Mouse (Mus musculus) lung, embryonic 14.5 days (tissue): ENCODE data around the gene Fyn. TPM values are rescaled to one million over a fixed set of nuclear protein-coding genes. Genes with fewer than 3 reads are reported as not detected.
A peak's percentile ranks its signal among the peaks of the same experiment; 100 is the strongest.

Experiments used
- ATAC-seq: fragments of 200-750 bp; cut with Nextera tagmentation; 2 replicates; pipeline ENCODE4 v1.8.0; 2017; ENCODE audit warnings: mild to moderate bottlenecking, moderate TSS enrichment, moderate library complexity; ENCODE audit not compliant: insufficient read depth
- DNase-seq: peaks from one replicate; pipeline ENCODE4 v3.0.0-alpha.2; 2015
- H3K27ac ChIP-seq: fragments of 300-500 bp; sonication (generic); 2 replicates; pipeline ENCODE4 v1.5.1; 2014; ENCODE audit warnings: low read depth, mild to moderate bottlenecking, moderate library complexity
- H3K27me3 ChIP-seq: fragments of 300-500 bp; sonication (generic); 2 replicates; pipeline ENCODE4 v1.6.1; 2014; ENCODE audit warnings: low read length, control low read depth; ENCODE audit not compliant: insufficient read depth
- H3K36me3 ChIP-seq: fragments of 300-500 bp; sonication (generic); 2 replicates; pipeline ENCODE4 v1.6.1; 2014; ENCODE audit warnings: control low read depth; ENCODE audit not compliant: insufficient read depth
- H3K4me1 ChIP-seq: fragments of 300-500 bp; sonication (generic); 2 replicates; pipeline ENCODE4 v1.6.1; 2014; ENCODE audit warnings: antibody characterized with exemption, control low read depth; ENCODE audit not compliant: insufficient read depth
- H3K4me2 ChIP-seq: fragments of 300-500 bp; sonication (generic); 2 replicates; pipeline ENCODE4 v1.6.1; 2014; ENCODE audit warnings: mild to moderate bottlenecking
- H3K4me3 ChIP-seq: fragments of 300-500 bp; sonication (generic); 2 replicates; pipeline ENCODE4 v1.5.1; 2014; ENCODE audit warnings: low read depth, low read length
- H3K9ac ChIP-seq: fragments of 300-500 bp; sonication (generic); 2 replicates; pipeline ENCODE4 v1.6.1; 2014
- H3K9me3 ChIP-seq: fragments of 300-500 bp; sonication (generic); 2 replicates; pipeline ENCODE4 v1.6.1; 2016; ENCODE audit warnings: low read depth, low read length, control low read depth
- CTCF ChIP-seq: IDR thresholded peaks from 2 replicates; pipeline ENCODE4 v1.5.1; 2016; ENCODE audit warnings: antibody characterized with exemption, low read depth
- WGBS: fragments of 180-500 bp; shearing (Covaris S2); extraction: QIAGEN DNeasy Blood & Tissue Kit; methylation state at CpG from one replicate; pipeline ENCODE4 v1.1.7; 2014; 5-methylcytosine and 5-hydroxymethylcytosine counted together
- polyA plus RNA-seq: library from polyadenylated mRNA; unstranded; fragments of >200 nt; fragmentation: Nextera tagmentation; extraction: Ambion mirVana; gene quantifications from 2 replicates; pipeline ENCODE4 v1.2.1, GENCODE M21; 2014

Fyn gene
- polyA plus RNA-seq, 1 experiment from 2014 or later = 30.3 TPM

DNA sequence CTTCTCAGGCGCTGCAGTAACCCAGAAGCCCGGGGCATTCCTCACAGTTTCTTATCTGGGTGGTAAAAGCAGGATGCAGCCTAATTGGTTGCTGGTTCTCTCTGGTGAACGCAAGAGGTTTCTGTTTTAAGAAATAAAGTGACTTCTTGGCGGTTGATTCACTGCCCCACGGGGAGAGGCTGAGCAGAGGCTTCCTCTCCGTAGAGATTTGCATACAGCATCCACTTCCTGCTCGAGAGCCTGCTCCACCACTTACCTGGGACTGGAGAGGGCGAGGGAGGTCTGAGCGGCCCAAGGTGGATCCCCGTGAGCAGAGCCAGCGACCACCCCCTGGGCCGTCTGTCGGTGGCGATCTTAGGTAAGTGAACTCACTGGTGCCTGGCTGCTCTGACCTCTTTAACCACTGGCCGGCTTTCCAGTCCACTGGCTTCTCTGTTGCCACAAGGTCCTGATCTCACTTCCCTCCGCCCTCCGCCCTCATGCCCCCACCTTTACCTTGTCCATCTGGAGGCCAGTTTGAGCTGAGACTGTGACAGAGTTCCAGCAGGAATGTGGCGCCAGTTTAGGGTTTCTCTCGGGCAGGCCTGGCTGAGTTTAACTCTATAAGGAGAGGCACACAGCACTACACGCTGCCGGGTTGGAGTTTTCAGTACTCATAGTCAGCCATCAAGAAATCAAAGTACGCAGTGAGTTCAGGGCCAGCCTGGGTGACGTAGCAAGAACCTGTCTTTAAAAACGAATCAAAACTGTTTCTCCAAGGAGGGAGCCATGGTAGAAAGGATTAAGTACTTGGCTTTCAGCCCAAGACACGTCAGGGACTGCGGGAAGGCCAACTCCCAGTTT lies 244.6 kb downstream of the Fyn start:
- Histone ChIP-seq H3K27me3 (no peaks in the 10 kb centered on the region), H3K4me3 (peak overlapping the region; percentile 43), H3K4me1 (peaks cover 21% of the 10 kb centered on the region), H3K36me3 (peaks cover 9% of the 10 kb centered on the region; the same call in 1 of the 2 replicates), H3K4me2 (peak overlapping the region; percentile 74), H3K9me3 (peaks cover 5% of the 10 kb centered on the region; the same call in 1 of the 2 replicates), H3K9ac (peak overlapping the region; percentile 62), H3K27ac (peak overlapping the region; percentile 96)
- ATAC-seq (peak; percentile 44), DNase-seq (peak; percentile 92)
- no peak for TF ChIP-seq CTCF
- WGBS = 2% methylated on average over 26 of the region's 26 CpGs

DNA sequence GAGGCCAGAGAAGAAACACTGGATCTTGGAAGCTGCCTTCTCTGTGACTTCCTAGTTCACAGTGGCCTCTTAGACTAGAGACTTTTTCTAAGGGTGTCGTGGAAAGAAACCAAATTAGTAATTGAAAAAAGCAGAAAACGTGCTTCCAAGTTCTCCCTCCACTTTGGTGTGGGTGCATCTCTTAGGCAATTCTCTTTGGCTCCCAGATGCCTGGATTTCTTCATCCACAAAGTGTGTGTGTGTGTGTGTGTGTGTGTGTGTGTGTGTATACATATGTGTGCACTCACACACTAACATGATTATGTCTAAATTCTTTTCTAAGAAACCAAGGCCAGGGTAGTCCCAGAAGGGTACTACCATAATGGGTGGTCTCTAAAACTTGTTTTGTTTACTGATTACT lies 245.3 kb downstream of the Fyn start:
- Histone ChIP-seq H3K9ac (peak overlapping the region; percentile 62), H3K4me3 (peak overlapping the region; percentile 43), H3K27ac (peak overlapping the region; percentile 96), H3K36me3 (peaks cover 11% of the 10 kb centered on the region; the same call in 1 of the 2 replicates), H3K27me3 (no peaks in the 10 kb centered on the region), H3K9me3 (peaks cover under 1% of the 10 kb centered on the region; the same call in 1 of the 2 replicates), H3K4me1 (peaks cover 21% of the 10 kb centered on the region), H3K4me2 (peak overlapping the region; percentile 74)
- ATAC-seq (peak; percentile 12), DNase-seq (peak; percentile 70)
- WGBS = 4% methylated on average over 2 of the region's 2 CpGs
- no peak for TF ChIP-seq CTCF

GRCm38 (mm10) chr10:39614676-39615075 lies 246.0 kb downstream of the Fyn start:
- DNase-seq = peak; percentile 91
- no peak for TF ChIP-seq CTCF
- Histone ChIP-seq H3K4me1 (peaks cover 21% of the 10 kb centered on the region), H3K4me2 (peak overlapping the region; percentile 74), H3K9me3 (no peaks in the 10 kb centered on the region), H3K27ac (peak overlapping the region; percentile 96), H3K4me3 (no peak overlapping the region), H3K36me3 (peaks cover 11% of the 10 kb centered on the region; the same call in 1 of the 2 replicates), H3K9ac (0 out of 2 replicates have a peak overlapping the region, but pooled peaks have one; percentile 18), H3K27me3 (no peaks in the 10 kb centered on the region)
- peak; percentile 88 for ATAC-seq
- 6% methylated on average over 6 of the region's 6 CpGs for WGBS

Other genes starting within 250 kb of the Fyn start
- 9.8 and 13.7 TPM in 2 replicates for gene Fam229b, start 234.9 kb upstream of the Fyn start, polyA plus RNA-seq
- 20.5 and 21.0 TPM in 2 replicates for gene Tube1, start 234.9 kb upstream of the Fyn start, polyA plus RNA-seq
- gene Ccn6, start 205.1 kb upstream of the Fyn start, polyA plus RNA-seq = 0.47 and 0.49 TPM in 2 replicates
- gene Traf3ip2, start 244.1 kb downstream of the Fyn start, polyA plus RNA-seq = 27.9 TPM in 2 replicates